Mouse (Mus musculus) forebrain, embryonic 16.5 days (tissue): Measurements from ENCODE around the gene Erc2. TPM values are rescaled to one million over a fixed set of nuclear protein-coding genes. Genes with fewer than 3 reads are reported as not detected.

Source experiments
- ATAC-seq: fragments of 200-750 bp; cut with Nextera tagmentation; 2 replicates; pipeline ENCODE4 v1.8.0; 2017; ENCODE audit warnings: mild to moderate bottlenecking, moderate library complexity
- H3K27ac ChIP-seq: fragments of 300-500 bp; sonication (generic); 2 replicates; pipeline ENCODE4 v1.5.1; 2014; ENCODE audit warnings: low read length, control low read depth
- H3K27me3 ChIP-seq: fragments of 300-500 bp; sonication (generic); replicated peaks from 2 replicates; pipeline ENCODE4 v1.6.1; 2014; ENCODE audit warnings: low read length; ENCODE audit not compliant: control insufficient read depth, insufficient read depth
- H3K36me3 ChIP-seq: fragments of 300-500 bp; sonication (generic); 2 replicates; pipeline ENCODE4 v1.6.1; 2014; ENCODE audit not compliant: control insufficient read depth, insufficient read depth
- H3K4me1 ChIP-seq: fragments of 300-500 bp; sonication (generic); replicated peaks from 2 replicates; pipeline ENCODE4 v1.6.1; 2014; ENCODE audit warnings: low read length; ENCODE audit not compliant: control insufficient read depth, insufficient read depth
- H3K4me2 ChIP-seq: fragments of 300-500 bp; sonication (generic); 2 replicates; pipeline ENCODE4 v1.6.1; 2014; ENCODE audit warnings: mild to moderate bottlenecking, low read length, control low read depth
- H3K4me3 ChIP-seq: fragments of 300-500 bp; sonication (generic); replicated peaks from 2 replicates; pipeline ENCODE4 v1.5.1; 2014; ENCODE audit warnings: mild to moderate bottlenecking, low read length, control low read depth
- H3K9ac ChIP-seq: fragments of 300-500 bp; sonication (generic); replicated peaks from 2 replicates; pipeline ENCODE4 v1.6.1; 2014; ENCODE audit warnings: low read depth, low read length, control low read depth
- H3K9me3 ChIP-seq: fragments of 300-500 bp; sonication (generic); 2 replicates; pipeline ENCODE4 v1.6.1; 2016; ENCODE audit warnings: low read length; ENCODE audit not compliant: control insufficient read depth
- WGBS: fragments of 180-500 bp; shearing (Covaris S2); extraction: QIAGEN DNeasy Blood & Tissue Kit; methylation state at CpG from one replicate; pipeline ENCODE4 v1.1.7; 2014; 5-methylcytosine and 5-hydroxymethylcytosine counted together
- polyA plus RNA-seq: library from polyadenylated mRNA; unstranded; fragments of >200 nt; fragmentation: Nextera tagmentation; extraction: Ambion mirVana; gene quantifications from 2 replicates; pipeline ENCODE4 v1.2.1, GENCODE M21; 2015

The Erc2 gene
- polyA plus RNA-seq, 1 experiment from 2014 or later, result 78.0 TPM

- Histone ChIP-seq H3K9ac (no peak overlapping the region), H3K27me3 (no peaks in the 10 kb centered on the region), H3K27ac (no peak overlapping the region), H3K9me3 (no peaks in the 10 kb centered on the region), H3K4me3 (no peak overlapping the region), H3K4me2 (no peak overlapping the region), H3K36me3 (no peaks in the 10 kb centered on the region), H3K4me1 (0 out of 2 replicates have a peak, but pooled peaks cover 5% of the 10 kb centered on the region)
- 92% methylated on average over 1 of the region's 1 CpGs for WGBS
- ATAC-seq, result no peak
These were observed 204.6 kb downstream of the Erc2 start for GRCm38 (mm10) chr14:27826829-27827228.

DNA sequence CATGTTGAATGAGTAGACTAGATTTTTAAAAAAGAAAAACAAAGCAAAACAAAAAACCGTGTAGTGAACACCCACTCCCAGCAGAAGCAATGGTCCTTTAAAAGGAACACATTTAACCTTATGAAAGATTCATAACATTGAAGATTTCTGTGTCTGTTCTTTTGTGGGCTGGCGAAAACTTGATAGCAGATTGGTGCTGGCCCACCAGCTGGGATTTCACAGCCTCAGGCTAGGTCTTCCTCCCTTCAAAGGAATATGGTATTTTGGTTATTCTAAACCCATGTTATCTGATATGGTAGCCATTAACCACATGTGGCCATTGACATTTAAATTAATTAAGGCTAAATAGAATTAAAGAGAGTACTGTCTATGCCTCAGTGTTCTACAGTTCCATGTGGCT lies 205.9 kb downstream of the Erc2 start:
- Histone ChIP-seq H3K36me3 (no peaks in the 10 kb centered on the region), H3K27ac (no peak overlapping the region), H3K9ac (no peak overlapping the region), H3K9me3 (no peaks in the 10 kb centered on the region), H3K4me3 (no peak overlapping the region), H3K4me1 (0 out of 2 replicates have a peak, but pooled peaks cover 2% of the 10 kb centered on the region), H3K27me3 (no peaks in the 10 kb centered on the region), H3K4me2 (no peak overlapping the region)
- 48% methylated on average over 2 of the region's 2 CpGs for WGBS
- ATAC-seq, result no peak

- no peak overlapping the region for H3K27ac ChIP-seq
- no peak for ATAC-seq
- H3K27me3 ChIP-seq, result no peaks in the 10 kb centered on the region
- H3K4me2 ChIP-seq, result no peak overlapping the region
- 0 out of 2 replicates have a peak, but pooled peaks cover 2% of the 10 kb centered on the region for H3K4me1 ChIP-seq
- no peak overlapping the region for H3K9ac ChIP-seq
- 75% methylated on average over 4 of the region's 4 CpGs for WGBS
- H3K36me3 ChIP-seq, result no peaks in the 10 kb centered on the region
- H3K9me3 ChIP-seq, result no peaks in the 10 kb centered on the region
- H3K4me3 ChIP-seq, result no peak overlapping the region
These were observed 210.0 kb downstream of the Erc2 start for GRCm38 (mm10) chr14:27832196-27832595.

- ATAC-seq, result no peak
- Histone ChIP-seq H3K27me3 (no peaks in the 10 kb centered on the region), H3K4me3 (no peak overlapping the region), H3K27ac (no peak overlapping the region), H3K9me3 (no peaks in the 10 kb centered on the region), H3K4me1 (no peaks in the 10 kb centered on the region), H3K4me2 (no peak overlapping the region), H3K9ac (no peak overlapping the region), H3K36me3 (no peaks in the 10 kb centered on the region)
- 94% methylated on average over 1 of the region's 1 CpGs for WGBS
These were observed 213.1 kb downstream of the Erc2 start for GRCm38 (mm10) chr14:27835351-27835750.

- H3K4me3 ChIP-seq, result no peak overlapping the region
- no peak overlapping the region for H3K4me2 ChIP-seq
- H3K9me3 ChIP-seq, result no peaks in the 10 kb centered on the region
- H3K9ac ChIP-seq, result no peak overlapping the region
- H3K27ac ChIP-seq, result no peak overlapping the region
- H3K36me3 ChIP-seq, result no peaks in the 10 kb centered on the region
- WGBS, result 87% methylated on average over 6 of the region's 6 CpGs
- no peaks in the 10 kb centered on the region for H3K4me1 ChIP-seq
- ATAC-seq, result no peak
- H3K27me3 ChIP-seq, result no peaks in the 10 kb centered on the region
These were observed 215.4 kb downstream of the Erc2 start for GRCm38 (mm10) chr14:27837601-27838105.

DNA sequence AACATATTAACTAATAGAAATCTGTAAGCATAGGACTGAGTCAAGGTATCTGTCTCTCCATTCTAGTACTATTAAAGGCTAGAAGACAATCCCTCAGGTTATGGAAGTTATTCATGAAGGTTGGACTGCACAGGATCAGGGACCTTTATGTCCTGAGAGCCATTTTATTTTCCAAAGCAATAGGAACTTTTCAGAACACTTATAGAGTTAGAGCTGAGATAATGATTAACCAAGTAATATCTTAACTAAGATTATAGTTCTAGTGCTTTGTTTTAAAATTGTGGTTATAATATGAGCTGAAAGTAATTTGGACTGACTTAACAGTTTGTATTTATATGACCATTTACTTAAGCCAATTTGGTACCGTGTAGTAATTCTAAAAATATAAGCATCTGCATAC lies 217.9 kb downstream of the Erc2 start:
- Histone ChIP-seq H3K9ac (no peak overlapping the region), H3K27me3 (no peaks in the 10 kb centered on the region), H3K4me3 (no peak overlapping the region), H3K27ac (no peak overlapping the region), H3K36me3 (no peaks in the 10 kb centered on the region), H3K4me1 (no peaks in the 10 kb centered on the region), H3K4me2 (no peak overlapping the region), H3K9me3 (no peaks in the 10 kb centered on the region)
- ATAC-seq, result no peak
- 68% methylated on average over 1 of the region's 1 CpGs for WGBS

- Histone ChIP-seq H3K9ac (no peak overlapping the region), H3K9me3 (no peaks in the 10 kb centered on the region), H3K27me3 (no peaks in the 10 kb centered on the region), H3K27ac (no peak overlapping the region), H3K4me3 (no peak overlapping the region), H3K4me2 (no peak overlapping the region), H3K36me3 (no peaks in the 10 kb centered on the region), H3K4me1 (no peaks in the 10 kb centered on the region)
- peak; percentile 59 for ATAC-seq
- WGBS, result 52% methylated on average over 2 of the region's 2 CpGs
These were observed 224.6 kb downstream of the Erc2 start for GRCm38 (mm10) chr14:27846875-27847274.

GRCm38 (mm10) chr14:27847291-27847690 lies 225.1 kb downstream of the Erc2 start:
- ATAC-seq, result no peak
- 80% methylated on average over 3 of the region's 3 CpGs for WGBS
- no peak overlapping the region for H3K4me3 ChIP-seq
- H3K4me1 ChIP-seq, result no peaks in the 10 kb centered on the region
- no peaks in the 10 kb centered on the region for H3K36me3 ChIP-seq
- H3K4me2 ChIP-seq, result no peak overlapping the region
- H3K9me3 ChIP-seq, result no peaks in the 10 kb centered on the region
- no peaks in the 10 kb centered on the region for H3K27me3 ChIP-seq
- H3K9ac ChIP-seq, result no peak overlapping the region
- H3K27ac ChIP-seq, result no peak overlapping the region

DNA sequence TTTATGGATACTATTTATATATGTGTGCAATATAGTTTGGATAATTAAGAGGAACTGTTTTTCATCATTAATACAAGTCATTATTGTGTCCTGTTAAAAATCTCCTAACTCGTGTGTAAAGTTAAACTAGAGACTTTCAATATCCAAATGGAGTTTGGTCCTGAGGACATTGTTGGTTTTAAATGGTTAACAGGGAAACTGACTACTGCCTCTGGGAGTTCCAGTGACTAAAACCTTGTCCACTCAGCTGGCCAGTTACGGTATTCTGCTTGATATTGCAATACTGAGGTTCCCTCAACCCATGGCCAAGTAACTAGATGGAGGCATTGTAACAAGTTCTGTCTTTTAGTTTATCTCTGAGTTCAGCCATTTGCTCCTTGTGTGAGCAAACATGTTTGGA lies 229.0 kb downstream of the Erc2 start:
- H3K4me3 ChIP-seq, result no peak overlapping the region
- H3K4me1 ChIP-seq, result no peaks in the 10 kb centered on the region
- no peaks in the 10 kb centered on the region for H3K9me3 ChIP-seq
- 86% methylated on average over 2 of the region's 2 CpGs for whole genome bisulfite sequencing
- H3K27me3 ChIP-seq, result no peaks in the 10 kb centered on the region
- no peak overlapping the region for H3K9ac ChIP-seq
- no peak overlapping the region for H3K4me2 ChIP-seq
- no peak overlapping the region for H3K27ac ChIP-seq
- no peaks in the 10 kb centered on the region for H3K36me3 ChIP-seq
- ATAC-seq, result no peak

- 88% methylated on average over 6 of the region's 6 CpGs for WGBS
- H3K4me2 ChIP-seq, result no peak overlapping the region
- no peaks in the 10 kb centered on the region for H3K27me3 ChIP-seq
- H3K4me1 ChIP-seq, result no peaks in the 10 kb centered on the region
- H3K9me3 ChIP-seq, result no peaks in the 10 kb centered on the region
- H3K27ac ChIP-seq, result no peak overlapping the region
- no peak overlapping the region for H3K4me3 ChIP-seq
- no peak for ATAC-seq
- no peaks in the 10 kb centered on the region for H3K36me3 ChIP-seq
- H3K9ac ChIP-seq, result no peak overlapping the region
These were observed 230.4 kb downstream of the Erc2 start for GRCm38 (mm10) chr14:27852606-27853005.
